Mouse (Mus musculus) heart, embryonic 11.5 days (tissue): ENCODE measurements around the gene Rfc2. TPM values are rescaled to one million over a fixed set of nuclear protein-coding genes. Genes with fewer than 3 reads are reported as not detected.
"Not testable (repeated sequence)": the region's sequence is repeated elsewhere in the genome, so short reads cannot be mapped to it uniquely, and the experiment has no call there.

Experiments
- ATAC-seq: fragments of 200-750 bp; cut with Nextera tagmentation; replicated peaks from 2 replicates; pipeline ENCODE4 v1.8.0; 2017; ENCODE audit warnings: moderate library complexity; ENCODE audit not compliant: insufficient number of reproducible peaks, low FRiP score, low TSS enrichment
- H3K27ac ChIP-seq: fragments of 300-500 bp; sonication (generic); 2 replicates; pipeline ENCODE4 v1.5.1; 2014; ENCODE audit warnings: mild to moderate bottlenecking, low read depth, low read length
- H3K27me3 ChIP-seq: fragments of 300-500 bp; sonication (generic); 2 replicates; pipeline ENCODE4 v1.6.1; 2014; ENCODE audit warnings: mild to moderate bottlenecking, low read length, mixed read lengths; ENCODE audit not compliant: control insufficient read depth, insufficient read depth
- H3K36me3 ChIP-seq: fragments of 300-500 bp; sonication (generic); 2 replicates; pipeline ENCODE4 v1.6.1; 2014; ENCODE audit warnings: mild to moderate bottlenecking, low read length, moderate library complexity, mixed read lengths; ENCODE audit not compliant: control insufficient read depth, insufficient read depth
- H3K4me1 ChIP-seq: fragments of 300-500 bp; sonication (generic); 2 replicates; pipeline ENCODE4 v1.6.1; 2014; ENCODE audit warnings: low read length; ENCODE audit not compliant: control insufficient read depth, insufficient read depth
- H3K4me2 ChIP-seq: fragments of 300-500 bp; sonication (generic); 2 replicates; pipeline ENCODE4 v1.6.1; 2014; ENCODE audit warnings: mild to moderate bottlenecking, moderate library complexity
- H3K4me3 ChIP-seq: fragments of 300-500 bp; sonication (generic); 2 replicates; pipeline ENCODE4 v1.5.1; 2014; ENCODE audit warnings: low read depth, low read length
- H3K9ac ChIP-seq: fragments of 300-500 bp; sonication (generic); 2 replicates; pipeline ENCODE4 v1.6.1; 2014; ENCODE audit warnings: mild to moderate bottlenecking, low read depth, low read length, moderate library complexity
- H3K9me3 ChIP-seq: fragments of 300-500 bp; sonication (generic); replicated peaks from 2 replicates; pipeline ENCODE4 v1.6.1; 2016; ENCODE audit warnings: low read length; ENCODE audit not compliant: control insufficient read depth
- WGBS: fragments of 180-500 bp; shearing (Covaris S2); extraction: QIAGEN DNeasy Blood & Tissue Kit; methylation state at CpG from one replicate; pipeline ENCODE4 v1.1.7; 2014; ENCODE audit not compliant: insufficient replicate concordance; 5-methylcytosine and 5-hydroxymethylcytosine counted together
- polyA plus RNA-seq: library from polyadenylated mRNA; unstranded; fragments of >200 nt; fragmentation: Nextera tagmentation; extraction: Ambion mirVana; gene quantifications from 2 replicates; pipeline ENCODE4 v1.2.1, GENCODE M21; 2014

Gene Rfc2
- polyA plus RNA-seq, 1 experiment from 2014 or later = 234 TPM

- Histone ChIP-seq H3K4me2 (peak overlapping the region; percentile 94), H3K27ac (peak overlapping the region; percentile 92), H3K4me1 (peaks cover 6% of the 10 kb centered on the region), H3K9ac (peak overlapping the region; percentile 99), H3K36me3 (peaks cover 8% of the 10 kb centered on the region; the same call in 1 of the 2 replicates), H3K4me3 (peak overlapping the region; percentile 99), H3K27me3 (no peaks in the 10 kb centered on the region), H3K9me3 (no peaks in the 10 kb centered on the region)
- under 1% methylated on average over 83 of the region's 85 CpGs for WGBS
- ATAC-seq = peak; percentile 61
These were observed 57.5 kb downstream of the Rfc2 start for GRCm38 (mm10) chr5:134638461-134639268.

DNA sequence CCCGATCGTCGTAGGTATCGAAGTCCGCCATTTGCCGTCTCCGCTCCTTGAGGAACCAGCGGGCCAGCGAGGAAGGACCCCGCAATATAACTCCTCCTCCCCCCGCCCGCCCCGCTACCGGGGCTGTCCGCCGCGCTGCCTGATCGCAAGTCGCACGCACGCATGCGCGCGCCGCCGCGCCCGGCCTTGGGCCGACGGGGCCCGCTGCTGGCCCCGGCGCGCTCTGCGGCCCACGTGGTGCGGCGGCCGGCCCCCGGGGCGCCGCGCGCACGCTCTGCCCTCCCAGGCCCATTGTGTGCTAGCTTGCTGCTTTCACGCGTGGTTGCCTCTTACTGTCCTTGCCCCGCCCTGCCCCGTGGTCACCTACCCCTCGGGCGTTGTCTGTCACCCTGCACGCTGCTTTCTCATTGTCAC is 58.1 kb downstream of the Rfc2 start, which contains the start of gene Eif4h:
Gene Eif4h, minus strand, starts transcription at position 222 of the 414 bp plus-strand sequence.
- Histone ChIP-seq H3K4me3 (peak within 1 kb of the TSS; percentile 99), H3K27me3 (no peaks in the 10 kb centered on the region), H3K9ac (peak within 1 kb of the TSS; percentile 99), H3K9me3 (no peaks in the 10 kb centered on the region), H3K36me3 (peaks cover 8% of the 10 kb centered on the region; the same call in 1 of the 2 replicates), H3K4me1 (peaks cover 6% of the 10 kb centered on the region), H3K4me2 (peak within 1 kb of the TSS; percentile 94), H3K27ac (peak within 1 kb of the TSS; percentile 92)
- peak; percentile 94 for ATAC-seq
- WGBS = under 1% methylated on average over 49 of the region's 52 CpGs

GRCm38 (mm10) chr5:134640371-134640770 is 59.2 kb downstream of the Rfc2 start:
- Histone ChIP-seq H3K4me2 (no peak overlapping the region), H3K27ac (no peak overlapping the region), H3K4me3 (no peak overlapping the region), H3K9me3 (no peaks in the 10 kb centered on the region), H3K9ac (no peak overlapping the region), H3K4me1 (peaks cover 6% of the 10 kb centered on the region), H3K27me3 (no peaks in the 10 kb centered on the region), H3K36me3 (peaks cover 5% of the 10 kb centered on the region; the same call in 1 of the 2 replicates)
- ATAC-seq = no peak
- WGBS = 85% methylated on average over 3 of the region's 3 CpGs

GRCm38 (mm10) chr5:134644121-134644520 is 63.0 kb downstream of the Rfc2 start:
- 52% methylated on average over 1 of the region's 1 CpGs for WGBS
- H3K4me2 ChIP-seq = no peak overlapping the region
- H3K27ac ChIP-seq = no peak overlapping the region
- H3K36me3 ChIP-seq = no peaks in the 10 kb centered on the region
- no peaks in the 10 kb centered on the region for H3K27me3 ChIP-seq
- no peaks in the 10 kb centered on the region for H3K9me3 ChIP-seq
- H3K4me3 ChIP-seq = no peak overlapping the region
- no peak for ATAC-seq
- H3K4me1 ChIP-seq = no peaks in the 10 kb centered on the region
- H3K9ac ChIP-seq = no peak overlapping the region

GRCm38 (mm10) chr5:134644643-134645118 is 63.5 kb downstream of the Rfc2 start:
- H3K4me3 ChIP-seq = no peak overlapping the region
- H3K27ac ChIP-seq = no peak overlapping the region
- H3K4me1 ChIP-seq = no peaks in the 10 kb centered on the region
- H3K36me3 ChIP-seq = no peaks in the 10 kb centered on the region
- WGBS = 46% methylated on average over 8 of the region's 8 CpGs
- no peaks in the 10 kb centered on the region for H3K27me3 ChIP-seq
- no peak for ATAC-seq
- H3K9me3 ChIP-seq = no peaks in the 10 kb centered on the region
- H3K9ac ChIP-seq = no peak overlapping the region
- no peak overlapping the region for H3K4me2 ChIP-seq

GRCm38 (mm10) chr5:134646461-134646860 is 65.3 kb downstream of the Rfc2 start:
- WGBS = 71% methylated on average over 4 of the region's 4 CpGs
- Histone ChIP-seq H3K9me3 (no peaks in the 10 kb centered on the region), H3K4me1 (no peaks in the 10 kb centered on the region), H3K4me3 (no peak overlapping the region), H3K27me3 (no peaks in the 10 kb centered on the region), H3K27ac (no peak overlapping the region), H3K36me3 (no peaks in the 10 kb centered on the region), H3K4me2 (no peak overlapping the region), H3K9ac (no peak overlapping the region)
- ATAC-seq = no peak

GRCm38 (mm10) chr5:134647394-134647793 is 66.2 kb downstream of the Rfc2 start:
- H3K4me1 ChIP-seq = no peaks in the 10 kb centered on the region
- no peak overlapping the region for H3K27ac ChIP-seq
- ATAC-seq = no peak
- no peak overlapping the region for H3K4me3 ChIP-seq
- no peaks in the 10 kb centered on the region for H3K36me3 ChIP-seq
- H3K27me3 ChIP-seq = no peaks in the 10 kb centered on the region
- no peak overlapping the region for H3K9ac ChIP-seq
- no peaks in the 10 kb centered on the region for H3K9me3 ChIP-seq
- H3K4me2 ChIP-seq = no peak overlapping the region
- WGBS = 67% methylated on average over 2 of the region's 2 CpGs

DNA sequence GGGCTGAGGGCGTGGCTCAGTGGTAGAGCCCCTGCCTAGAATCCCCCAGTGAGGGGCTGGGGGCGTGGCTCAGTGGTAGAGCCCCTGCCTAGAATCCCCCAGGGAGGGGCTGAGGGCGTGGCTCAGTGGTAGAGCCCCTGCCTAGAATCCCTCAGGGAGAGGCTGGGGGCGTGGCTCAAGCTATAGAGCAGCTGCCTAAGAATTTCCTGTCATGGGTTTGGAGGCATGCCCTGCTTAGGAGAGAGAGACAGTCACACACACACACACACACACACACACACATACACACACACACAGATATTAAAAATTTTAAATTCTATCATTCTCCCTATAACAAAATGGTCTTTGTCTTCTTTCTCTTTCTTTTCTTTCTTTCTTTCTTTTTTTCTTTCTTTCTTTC is 67.8 kb downstream of the Rfc2 start:
- H3K4me3 ChIP-seq, H3K27ac ChIP-seq, ATAC-seq, H3K36me3 ChIP-seq, H3K4me1 ChIP-seq, H3K27me3 ChIP-seq, H3K4me2 ChIP-seq, H3K9ac ChIP-seq, H3K9me3 ChIP-seq: not testable (repeated sequence)
- 59% methylated on average over 3 of the region's 4 CpGs for WGBS
